Mouse (Mus musculus) intestine, postnatal 0 days (tissue): ENCODE data around the gene Clip2. TPM values are rescaled to one million over a fixed set of nuclear protein-coding genes. Genes with fewer than 3 reads are reported as not detected.

Experiments used
- ATAC-seq: fragments of 200-750 bp; cut with Nextera tagmentation; 2 replicates; pipeline ENCODE4 v1.8.0; 2017; ENCODE audit warnings: mild to moderate bottlenecking, moderate TSS enrichment, moderate library complexity
- H3K27ac ChIP-seq: fragments of 300-500 bp; sonication (generic); 2 replicates; pipeline ENCODE4 v1.5.1; 2014; ENCODE audit warnings: mild to moderate bottlenecking, low read depth, low read length, moderate library complexity
- H3K27me3 ChIP-seq: fragments of 300-500 bp; sonication (generic); replicated peaks from 2 replicates; pipeline ENCODE4 v1.6.1; 2014; ENCODE audit warnings: low read length, mixed read lengths; ENCODE audit not compliant: control insufficient read depth, insufficient read depth
- H3K36me3 ChIP-seq: fragments of 300-500 bp; sonication (generic); 2 replicates; pipeline ENCODE4 v1.6.1; 2014; ENCODE audit warnings: mild to moderate bottlenecking, moderate library complexity; ENCODE audit not compliant: control insufficient read depth, insufficient read depth
- H3K4me1 ChIP-seq: fragments of 300-500 bp; sonication (generic); replicated peaks from 2 replicates; pipeline ENCODE4 v1.6.1; 2014; ENCODE audit warnings: antibody characterized with exemption, low read length, mixed read lengths; ENCODE audit not compliant: control insufficient read depth, insufficient read depth
- H3K4me2 ChIP-seq: fragments of 300-500 bp; sonication (generic); replicated peaks from 2 replicates; pipeline ENCODE4 v1.6.1; 2014; ENCODE audit warnings: low read depth, mild to moderate bottlenecking, moderate library complexity
- H3K4me3 ChIP-seq: fragments of 300-500 bp; sonication (generic); 2 replicates; pipeline ENCODE4 v1.5.1; 2014; ENCODE audit warnings: low read depth, low read length
- H3K9ac ChIP-seq: fragments of 300-500 bp; sonication (generic); 2 replicates; pipeline ENCODE4 v1.6.1; 2014; ENCODE audit warnings: mild to moderate bottlenecking, low read depth, low read length
- H3K9me3 ChIP-seq: fragments of 300-500 bp; sonication (generic); 2 replicates; pipeline ENCODE4 v1.6.1; 2016; ENCODE audit warnings: mixed run types; ENCODE audit not compliant: control insufficient read depth
- CTCF ChIP-seq: sonication (generic); IDR thresholded peaks from 2 replicates; pipeline ENCODE4 v1.5.1; 2016; ENCODE audit warnings: low read depth, mild to moderate bottlenecking, control low read depth, antibody characterized with exemption, moderate library complexity
- WGBS: fragments of 180-500 bp; shearing (Covaris S2); extraction: QIAGEN DNeasy Blood & Tissue Kit; methylation state at CpG from one replicate; pipeline ENCODE4 v1.1.7; 2014; 5-methylcytosine and 5-hydroxymethylcytosine counted together
- polyA plus RNA-seq: library from polyadenylated mRNA; unstranded; fragments of >200 nt; fragmentation: Nextera tagmentation; extraction: Ambion mirVana; gene quantifications from 2 replicates; pipeline ENCODE4 v1.2.1, GENCODE M21; 2015

Clip2 gene
- polyA plus RNA-seq, 1 experiment from 2014 or later = 2.6 TPM

DNA sequence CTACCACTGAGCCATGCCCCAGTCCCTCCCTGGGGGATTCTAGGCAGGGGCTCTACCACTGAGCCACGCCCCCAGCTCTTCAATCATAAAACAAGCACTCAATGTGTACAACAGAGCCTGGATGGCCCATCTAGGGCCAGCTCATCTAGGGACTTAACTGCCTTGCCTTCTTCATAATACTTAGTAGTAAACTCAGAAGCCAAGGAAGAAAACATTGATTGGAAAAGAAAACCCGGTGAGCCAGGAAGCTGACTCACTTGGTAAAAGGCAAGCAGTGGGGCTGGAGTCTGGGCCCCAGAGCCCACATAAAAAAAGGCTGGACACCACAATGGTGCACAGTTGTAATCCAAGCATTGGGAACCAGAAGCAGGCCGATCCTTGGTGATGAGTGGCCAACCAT lies 51.6 kb downstream of the Clip2 start:
- no peak overlapping the region for H3K9ac ChIP-seq
- no peak overlapping the region for H3K4me2 ChIP-seq
- no peak for TF ChIP-seq CTCF
- H3K27me3 ChIP-seq = no peaks in the 10 kb centered on the region
- H3K4me3 ChIP-seq = no peak overlapping the region
- H3K27ac ChIP-seq = no peak overlapping the region
- WGBS = 89% methylated on average over 3 of the region's 3 CpGs
- no peak for ATAC-seq
- peaks cover 74% of the 10 kb centered on the region for H3K36me3 ChIP-seq
- H3K9me3 ChIP-seq = no peaks in the 10 kb centered on the region
- H3K4me1 ChIP-seq = no peaks in the 10 kb centered on the region

DNA sequence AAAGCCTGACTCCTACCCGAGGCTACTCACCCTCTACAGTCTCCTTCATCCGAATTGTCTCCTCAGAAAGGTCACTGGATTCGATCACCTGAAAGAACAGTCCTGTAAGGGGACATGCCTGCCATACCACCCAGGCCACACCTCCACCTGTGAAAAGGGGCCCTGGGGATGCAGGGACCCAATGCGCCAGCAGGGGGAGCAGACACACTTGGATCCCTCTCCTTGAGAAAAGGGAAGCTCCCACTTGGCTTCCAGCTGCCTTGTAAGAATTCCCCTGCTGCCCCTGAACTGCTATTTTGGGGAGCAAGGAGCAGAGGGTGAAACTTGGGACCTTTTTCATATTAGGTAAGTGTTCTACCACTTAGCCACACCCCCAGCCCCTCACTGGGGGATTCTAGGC lies 52.2 kb downstream of the Clip2 start:
- H3K27ac ChIP-seq = no peak overlapping the region
- ATAC-seq = no peak
- H3K9me3 ChIP-seq = no peaks in the 10 kb centered on the region
- H3K4me3 ChIP-seq = no peak overlapping the region
- no peak overlapping the region for H3K4me2 ChIP-seq
- no peaks in the 10 kb centered on the region for H3K4me1 ChIP-seq
- no peak overlapping the region for H3K9ac ChIP-seq
- 74% methylated on average over 4 of the region's 4 CpGs for WGBS
- peak; percentile 81 for TF ChIP-seq CTCF
- H3K36me3 ChIP-seq = peaks cover 78% of the 10 kb centered on the region
- no peaks in the 10 kb centered on the region for H3K27me3 ChIP-seq

DNA sequence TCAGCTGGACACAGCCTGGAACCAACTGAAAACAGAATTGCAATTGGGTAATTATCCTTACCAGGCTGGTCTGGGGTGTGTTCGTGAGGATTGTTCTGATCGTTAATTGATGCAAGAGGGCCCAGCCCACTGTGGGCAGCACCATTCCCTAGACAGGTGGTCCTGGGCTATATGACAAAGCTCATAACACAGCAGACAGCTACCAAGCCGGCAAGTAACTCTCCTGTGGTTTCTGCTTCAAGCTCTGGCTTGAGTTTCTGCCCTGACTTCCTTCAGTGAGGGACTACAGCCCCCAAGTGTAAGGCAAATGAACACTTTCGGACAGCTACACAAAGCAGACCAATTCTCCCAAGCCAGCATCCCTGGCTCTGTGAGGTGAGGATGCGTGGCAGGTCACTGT lies 55.2 kb downstream of the Clip2 start:
- Histone ChIP-seq H3K27ac (0 out of 2 replicates have a peak overlapping the region, but pooled peaks have one; percentile 0), H3K4me2 (no peak overlapping the region), H3K27me3 (no peaks in the 10 kb centered on the region), H3K36me3 (peaks cover 57% of the 10 kb centered on the region), H3K4me3 (no peak overlapping the region), H3K9ac (no peak overlapping the region), H3K9me3 (no peaks in the 10 kb centered on the region), H3K4me1 (no peaks in the 10 kb centered on the region)
- no peak for TF ChIP-seq CTCF
- 96% methylated on average over 5 of the region's 5 CpGs for WGBS
- ATAC-seq = no peak

DNA sequence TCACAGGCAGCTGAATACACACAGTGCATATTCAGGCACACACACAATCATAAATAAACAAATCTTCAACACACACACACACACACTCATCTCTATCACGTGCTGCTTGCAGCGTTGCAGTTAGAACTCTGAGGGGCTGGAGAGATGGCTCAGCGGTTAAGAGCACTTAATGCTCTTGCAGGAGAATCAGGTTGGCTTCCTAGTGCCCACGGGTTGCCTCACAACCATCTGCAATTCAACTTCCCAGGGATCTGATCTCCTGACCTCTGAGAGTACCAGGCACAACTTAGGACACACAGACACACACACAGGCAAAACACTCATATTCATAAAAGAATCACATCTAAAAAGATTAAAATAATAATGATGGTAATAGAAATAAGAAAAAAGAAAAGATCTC lies 56.4 kb downstream of the Clip2 start:
- WGBS = 68% methylated on average over 4 of the region's 4 CpGs
- Histone ChIP-seq H3K9me3 (no peaks in the 10 kb centered on the region), H3K9ac (no peak overlapping the region), H3K27ac (no peak overlapping the region), H3K4me3 (no peak overlapping the region), H3K4me1 (no peaks in the 10 kb centered on the region), H3K36me3 (peaks cover 50% of the 10 kb centered on the region), H3K4me2 (no peak overlapping the region), H3K27me3 (no peaks in the 10 kb centered on the region)
- ATAC-seq = no peak
- TF ChIP-seq CTCF = no peak

DNA sequence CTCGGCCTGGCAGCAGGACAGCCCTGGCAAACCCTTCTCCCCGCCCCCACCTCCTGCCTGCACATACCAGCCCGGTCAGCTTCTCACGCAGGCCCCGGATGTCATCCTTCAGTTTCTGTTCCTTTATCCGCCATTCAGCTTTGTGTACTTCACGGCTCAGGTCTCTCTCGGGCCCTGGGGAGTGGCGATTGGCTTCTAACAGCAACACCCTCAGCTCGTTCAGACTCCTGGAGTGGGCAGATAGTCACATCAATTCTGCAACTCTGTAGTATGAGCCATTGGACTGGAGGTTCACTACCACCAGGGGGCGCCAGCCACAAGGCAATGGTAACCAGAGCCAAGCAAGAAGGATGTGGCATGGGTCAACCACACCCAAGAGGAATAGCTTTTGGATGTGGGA lies 58.1 kb downstream of the Clip2 start:
- Histone ChIP-seq H3K4me2 (no peak overlapping the region), H3K9ac (no peak overlapping the region), H3K36me3 (peaks cover 58% of the 10 kb centered on the region), H3K27me3 (no peaks in the 10 kb centered on the region), H3K27ac (peak overlapping the region; percentile 54), H3K4me3 (no peak overlapping the region), H3K4me1 (no peaks in the 10 kb centered on the region), H3K9me3 (no peaks in the 10 kb centered on the region)
- WGBS = 53% methylated on average over 11 of the region's 11 CpGs
- peak; percentile 63 for ATAC-seq
- peak; percentile 99 for TF ChIP-seq CTCF

DNA sequence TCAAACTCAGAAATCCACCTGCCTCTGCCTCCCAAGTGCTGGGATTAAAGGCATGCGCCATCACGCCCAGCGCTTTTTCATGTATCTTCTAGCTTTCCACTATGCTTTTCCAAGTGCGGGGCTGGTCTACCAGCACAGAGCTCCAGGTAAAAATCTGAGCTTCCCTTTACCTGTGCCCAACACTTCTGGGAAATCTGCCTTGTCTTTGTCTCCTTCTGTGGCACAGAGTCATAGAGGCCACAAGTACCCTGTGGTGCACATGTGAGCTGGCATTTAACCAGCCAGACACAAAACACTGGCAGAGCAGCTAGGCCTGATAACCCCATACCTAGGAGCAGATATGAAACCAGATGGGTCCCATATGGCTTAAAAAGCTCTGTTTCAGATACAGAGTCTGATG lies 59.3 kb downstream of the Clip2 start:
- H3K4me2 ChIP-seq = no peak overlapping the region
- no peak for ATAC-seq
- no peaks in the 10 kb centered on the region for H3K27me3 ChIP-seq
- H3K4me3 ChIP-seq = no peak overlapping the region
- TF ChIP-seq CTCF = no peak
- whole genome bisulfite sequencing = 97% methylated on average over 4 of the region's 4 CpGs
- H3K9me3 ChIP-seq = no peaks in the 10 kb centered on the region
- H3K4me1 ChIP-seq = no peaks in the 10 kb centered on the region
- no peak overlapping the region; the same call in 1 of the 2 replicates for H3K27ac ChIP-seq
- H3K36me3 ChIP-seq = peaks cover 56% of the 10 kb centered on the region
- no peak overlapping the region for H3K9ac ChIP-seq
